Mouse (Mus musculus) embryonic facial prominence, embryonic 15.5 days (tissue): ENCODE measurements around the gene Sox6. TPM values are rescaled to one million over a fixed set of nuclear protein-coding genes. Genes with fewer than 3 reads are reported as not detected.
"Not testable (repeated sequence)": the region's sequence is repeated elsewhere in the genome, so short reads cannot be mapped to it uniquely, and the experiment has no call there.

Experiments
- ATAC-seq: fragments of 200-750 bp; cut with Nextera tagmentation; 2 replicates; pipeline ENCODE4 v1.8.0; 2017; ENCODE audit warnings: low read depth, moderate TSS enrichment; ENCODE audit not compliant: insufficient number of reproducible peaks, low FRiP score, low TSS enrichment
- H3K27ac ChIP-seq: fragments of 300-500 bp; sonication (generic); replicated peaks from 2 replicates; pipeline ENCODE4 v1.5.1; 2015; ENCODE audit warnings: mild to moderate bottlenecking, inconsistent platforms
- H3K27me3 ChIP-seq: fragments of 300-500 bp; sonication (generic); 2 replicates; pipeline ENCODE4 v1.6.1; 2015; ENCODE audit warnings: inconsistent platforms
- H3K36me3 ChIP-seq: fragments of 300-500 bp; sonication (generic); 2 replicates; pipeline ENCODE4 v1.6.1; 2015; ENCODE audit warnings: mild to moderate bottlenecking, inconsistent platforms
- H3K4me1 ChIP-seq: fragments of 300-500 bp; sonication (generic); 2 replicates; pipeline ENCODE4 v1.6.1; 2015; ENCODE audit warnings: inconsistent platforms
- H3K4me2 ChIP-seq: fragments of 300-500 bp; sonication (generic); replicated peaks from 2 replicates; pipeline ENCODE4 v1.6.1; 2015; ENCODE audit warnings: mild to moderate bottlenecking, inconsistent platforms
- H3K4me3 ChIP-seq: fragments of 300-500 bp; sonication (generic); replicated peaks from 2 replicates; pipeline ENCODE4 v1.5.1; 2015; ENCODE audit warnings: mild to moderate bottlenecking, inconsistent platforms
- H3K9ac ChIP-seq: fragments of 300-500 bp; sonication (generic); 2 replicates; pipeline ENCODE4 v1.6.1; 2015; ENCODE audit warnings: inconsistent platforms
- H3K9me3 ChIP-seq: fragments of 300-500 bp; sonication (generic); replicated peaks from 2 replicates; pipeline ENCODE4 v1.6.1; 2016; ENCODE audit warnings: inconsistent platforms
- WGBS: fragments of 180-500 bp; shearing (Covaris S2); methylation state at CpG from one replicate; pipeline ENCODE4 v1.1.7; 2015; 5-methylcytosine and 5-hydroxymethylcytosine counted together
- polyA plus RNA-seq: library from polyadenylated mRNA; unstranded; fragments of >200 nt; fragmentation: Nextera tagmentation; extraction: Ambion mirVana; gene quantifications from 2 replicates; pipeline ENCODE4 v1.2.1, GENCODE M21; 2015

The Sox6 gene
- polyA plus RNA-seq, 1 experiment from 2014 or later: 60.2 TPM

GRCm38 (mm10) chr7:115630287-115630686, 408.3 kb downstream of the Sox6 start:
- no peak overlapping the region for H3K9ac ChIP-seq
- ATAC-seq: no peak
- no peak overlapping the region for H3K4me3 ChIP-seq
- 0 out of 2 replicates have a peak, but pooled peaks cover under 1% of the 10 kb centered on the region for H3K4me1 ChIP-seq
- H3K9me3 ChIP-seq: no peaks in the 10 kb centered on the region
- no peak overlapping the region for H3K4me2 ChIP-seq
- 76% methylated on average over 4 of the region's 4 CpGs for WGBS
- H3K36me3 ChIP-seq: no peaks in the 10 kb centered on the region
- H3K27me3 ChIP-seq: no peaks in the 10 kb centered on the region
- no peak overlapping the region for H3K27ac ChIP-seq

GRCm38 (mm10) chr7:115628766-115629165, 409.8 kb downstream of the Sox6 start:
- Histone ChIP-seq H3K9me3 (no peaks in the 10 kb centered on the region), H3K27me3 (no peaks in the 10 kb centered on the region), H3K36me3 (no peaks in the 10 kb centered on the region), H3K4me3 (no peak overlapping the region), H3K4me1 (0 out of 2 replicates have a peak, but pooled peaks cover 9% of the 10 kb centered on the region), H3K9ac (no peak overlapping the region), H3K4me2 (no peak overlapping the region), H3K27ac (no peak overlapping the region)
- WGBS: 82% methylated on average over 1 of the region's 1 CpGs
- no peak for ATAC-seq

GRCm38 (mm10) chr7:115625956-115626355, 412.6 kb downstream of the Sox6 start:
- H3K4me3 ChIP-seq: no peak overlapping the region
- ATAC-seq: no peak
- H3K9ac ChIP-seq: no peak overlapping the region
- no peaks in the 10 kb centered on the region for H3K36me3 ChIP-seq
- 0 out of 2 replicates have a peak overlapping the region, but pooled peaks have one; percentile 34 for H3K27ac ChIP-seq
- H3K27me3 ChIP-seq: no peaks in the 10 kb centered on the region
- H3K4me1 ChIP-seq: 0 out of 2 replicates have a peak, but pooled peaks cover 9% of the 10 kb centered on the region
- no peak overlapping the region for H3K4me2 ChIP-seq
- no peaks in the 10 kb centered on the region for H3K9me3 ChIP-seq
- WGBS: 80% methylated on average over 4 of the region's 4 CpGs

- no peak overlapping the region for H3K4me3 ChIP-seq
- no peaks in the 10 kb centered on the region for H3K27me3 ChIP-seq
- H3K27ac ChIP-seq: peak overlapping the region; percentile 9; the same call in 1 of the 2 replicates
- ATAC-seq: peak; percentile 47; the same call in 1 of the 2 replicates
- H3K9me3 ChIP-seq: no peaks in the 10 kb centered on the region
- no peaks in the 10 kb centered on the region for H3K36me3 ChIP-seq
- no peak overlapping the region for H3K9ac ChIP-seq
- 0 out of 2 replicates have a peak, but pooled peaks cover 9% of the 10 kb centered on the region for H3K4me1 ChIP-seq
- WGBS: 16% methylated on average over 8 of the region's 8 CpGs
- no peak overlapping the region for H3K4me2 ChIP-seq
These were observed 413.6 kb downstream of the Sox6 start for GRCm38 (mm10) chr7:115624907-115625552.

GRCm38 (mm10) chr7:115624451-115624850, 414.1 kb downstream of the Sox6 start:
- Histone ChIP-seq H3K4me1 (0 out of 2 replicates have a peak, but pooled peaks cover 9% of the 10 kb centered on the region), H3K4me3 (no peak overlapping the region), H3K36me3 (no peaks in the 10 kb centered on the region), H3K27ac (peak overlapping the region; percentile 9; the same call in 1 of the 2 replicates), H3K9me3 (no peaks in the 10 kb centered on the region), H3K27me3 (no peaks in the 10 kb centered on the region), H3K4me2 (no peak overlapping the region), H3K9ac (no peak overlapping the region)
- no peak for ATAC-seq
- 65% methylated on average over 5 of the region's 5 CpGs for WGBS

GRCm38 (mm10) chr7:115615697-115616237, 422.8 kb downstream of the Sox6 start:
- H3K36me3 ChIP-seq: no peaks in the 10 kb centered on the region
- 15% methylated on average over 10 of the region's 10 CpGs for WGBS
- H3K9ac ChIP-seq: no peak overlapping the region
- no peak for ATAC-seq
- peak overlapping the region; percentile 63 for H3K27ac ChIP-seq
- H3K4me3 ChIP-seq: peak overlapping the region; percentile 21
- peak overlapping the region; percentile 33 for H3K4me2 ChIP-seq
- H3K27me3 ChIP-seq: no peaks in the 10 kb centered on the region
- H3K4me1 ChIP-seq: peaks cover 5% of the 10 kb centered on the region; the same call in 1 of the 2 replicates
- H3K9me3 ChIP-seq: no peaks in the 10 kb centered on the region

- Histone ChIP-seq H3K36me3 (no peaks in the 10 kb centered on the region), H3K9me3 (no peaks in the 10 kb centered on the region), H3K4me2 (no peak overlapping the region), H3K27ac (no peak overlapping the region), H3K4me3 (no peak overlapping the region), H3K27me3 (no peaks in the 10 kb centered on the region), H3K4me1 (no peaks in the 10 kb centered on the region), H3K9ac (no peak overlapping the region)
- whole genome bisulfite sequencing: 80% methylated on average over 1 of the region's 1 CpGs
- no peak for ATAC-seq
These were observed 431.1 kb downstream of the Sox6 start for GRCm38 (mm10) chr7:115607485-115607884.

- 65% methylated on average over 3 of the region's 3 CpGs for WGBS
- ATAC-seq, H3K27ac ChIP-seq, H3K9me3 ChIP-seq, H3K9ac ChIP-seq, H3K36me3 ChIP-seq, H3K4me3 ChIP-seq, H3K27me3 ChIP-seq, H3K4me2 ChIP-seq, H3K4me1 ChIP-seq: not testable (repeated sequence)
These were observed 432.5 kb downstream of the Sox6 start for GRCm38 (mm10) chr7:115606125-115606524.

- no peak overlapping the region for H3K27ac ChIP-seq
- WGBS: 74% methylated on average over 7 of the region's 7 CpGs
- H3K4me3 ChIP-seq: no peak overlapping the region
- ATAC-seq: no peak
- no peak overlapping the region for H3K4me2 ChIP-seq
- no peaks in the 10 kb centered on the region for H3K9me3 ChIP-seq
- H3K4me1 ChIP-seq: no peaks in the 10 kb centered on the region
- H3K9ac ChIP-seq: no peak overlapping the region
- no peaks in the 10 kb centered on the region for H3K36me3 ChIP-seq
- no peaks in the 10 kb centered on the region for H3K27me3 ChIP-seq
These were observed 433.7 kb downstream of the Sox6 start for GRCm38 (mm10) chr7:115604883-115605282.

- no peak overlapping the region for H3K4me3 ChIP-seq
- peaks cover 5% of the 10 kb centered on the region for H3K4me1 ChIP-seq
- no peaks in the 10 kb centered on the region for H3K36me3 ChIP-seq
- no peak overlapping the region for H3K27ac ChIP-seq
- H3K9ac ChIP-seq: no peak overlapping the region
- 24% methylated on average over 6 of the region's 6 CpGs for WGBS
- ATAC-seq: no peak
- no peaks in the 10 kb centered on the region for H3K27me3 ChIP-seq
- H3K9me3 ChIP-seq: no peaks in the 10 kb centered on the region
- H3K4me2 ChIP-seq: no peak overlapping the region
These were observed 441.2 kb downstream of the Sox6 start for GRCm38 (mm10) chr7:115597376-115597775.

GRCm38 (mm10) chr7:115580461-115580860, 458.1 kb downstream of the Sox6 start:
- H3K4me3 ChIP-seq: no peak overlapping the region
- H3K4me1 ChIP-seq: no peaks in the 10 kb centered on the region; the same call in 1 of the 2 replicates
- no peak overlapping the region for H3K27ac ChIP-seq
- no peaks in the 10 kb centered on the region for H3K9me3 ChIP-seq
- no peak for ATAC-seq
- H3K27me3 ChIP-seq: no peaks in the 10 kb centered on the region
- no peak overlapping the region for H3K4me2 ChIP-seq
- no peak overlapping the region for H3K9ac ChIP-seq
- 56% methylated on average over 7 of the region's 7 CpGs for WGBS
- H3K36me3 ChIP-seq: no peaks in the 10 kb centered on the region
